Mouse (Mus musculus) gastrocnemius, adult 8-10 months (tissue): ENCODE data around the gene Mei4. TPM values are rescaled to one million over a fixed set of nuclear protein-coding genes. Genes with fewer than 3 reads are reported as not detected.

ENCODE experiments used
- DNase-seq, 2 experiments: peaks; one replicate each; pipeline ENCODE4 v3.0.0; 2022; ENCODE audit warnings: low spot score in 2 of 2
- total RNA-seq, 4 experiments: library from RNA; stranded (reverse); gene quantifications; 2 replicates each; pipeline ENCODE4 v1.2.4; 2022

The Mei4 gene
- total RNA-seq: not detected

- no peak for DNase-seq
Measured at GRCm38 (mm10) chr9:81863181-81863887, at the start of gene Mei4. Gene Mei4 (plus strand): TSS chr9:81863670.

GRCm38 (mm10) chr9:81819715-81820373 lies 43.6 kb upstream of the Mei4 start:
- DNase-seq: no peak

DNA sequence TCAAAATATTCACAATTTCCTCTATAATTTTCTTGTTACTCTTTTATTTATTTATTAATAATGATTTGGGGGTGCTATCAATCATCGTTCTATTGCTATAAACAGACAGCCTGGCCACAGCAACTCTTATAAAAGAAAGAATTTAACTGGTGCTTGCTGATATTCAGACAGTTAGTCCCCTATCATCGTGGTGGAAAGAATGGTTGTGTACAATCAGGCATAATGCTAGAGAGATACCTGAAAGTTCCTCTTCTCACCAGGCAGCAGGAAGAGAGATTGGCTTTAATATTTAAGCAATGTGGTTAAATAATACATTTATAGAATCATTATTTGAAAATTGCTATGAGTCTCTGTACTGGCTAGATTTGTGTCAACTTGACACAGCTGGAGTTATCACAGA lies 35.9 kb upstream of the Mei4 start:
- no peak for DNase-seq

GRCm38 (mm10) chr9:81834056-81834455 lies 29.4 kb upstream of the Mei4 start:
- no peak for DNase-seq

DNA sequence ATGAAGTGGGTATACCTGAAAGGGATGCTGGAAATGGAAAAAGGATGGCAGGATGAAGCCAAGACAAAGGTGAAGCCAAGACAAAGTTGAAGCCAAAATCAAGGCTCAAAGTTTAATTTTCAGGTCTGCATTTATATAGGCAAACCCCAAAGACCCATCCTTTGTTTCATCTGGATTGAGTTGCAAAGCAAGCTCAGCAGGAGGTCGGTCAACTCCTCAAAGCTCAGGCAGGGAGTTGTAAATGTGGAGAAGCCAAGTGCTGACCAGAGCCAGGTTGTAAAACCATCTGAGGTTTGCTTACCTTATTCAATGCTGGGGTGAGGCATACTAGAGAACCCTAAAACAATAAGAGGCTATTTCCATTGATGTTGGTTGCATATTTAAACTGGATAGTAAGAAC lies 4.6 kb upstream of the Mei4 start:
- no peak for DNase-seq

- no peak for DNase-seq
Measured at GRCm38 (mm10) chr9:81863888-81864234, 391 bp downstream of the Mei4 start.

DNA sequence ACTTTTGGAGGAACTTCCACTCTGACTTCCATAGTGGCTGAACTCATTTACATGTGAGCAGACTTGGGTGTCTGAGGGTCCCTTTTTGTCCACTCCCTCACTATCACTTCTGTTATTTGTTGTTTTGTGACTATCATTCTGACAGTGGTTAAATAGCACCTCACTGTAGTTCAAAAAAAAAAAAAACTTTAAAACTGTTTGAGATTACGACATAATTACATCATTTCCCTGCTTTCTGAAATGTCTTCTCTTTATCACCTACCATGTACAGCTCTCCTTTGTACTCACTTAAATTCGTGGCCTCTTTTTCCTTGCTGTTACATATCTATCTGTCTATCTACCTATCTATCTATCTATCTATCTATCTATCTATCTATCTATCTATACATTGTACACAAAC lies 2.6 kb downstream of the Mei4 start:
- no peak for DNase-seq

GRCm38 (mm10) chr9:81921456-81921855 lies 58.0 kb downstream of the Mei4 start:
- DNase-seq: no peak

DNA sequence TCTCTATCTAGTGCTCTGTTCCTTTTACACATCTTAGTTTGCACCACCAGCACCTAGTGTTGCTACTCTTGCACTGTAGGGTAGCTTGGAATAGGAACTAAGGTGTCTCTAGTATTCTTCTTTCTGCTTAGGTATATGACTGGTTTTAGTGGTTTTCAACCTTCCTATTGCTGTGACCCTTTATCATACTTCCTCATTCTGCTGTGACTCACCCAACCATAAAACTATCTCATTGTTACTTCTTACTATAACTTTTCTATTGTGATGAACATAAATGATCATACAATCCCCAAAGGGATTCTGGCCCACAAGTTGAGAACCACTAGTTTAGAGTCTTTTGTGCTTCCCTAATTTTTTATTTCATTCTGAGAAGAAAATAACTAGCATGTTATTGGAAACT lies 61.3 kb downstream of the Mei4 start:
- DNase-seq: no peak

- no peak for DNase-seq
Measured at GRCm38 (mm10) chr9:81940533-81940932, 77.1 kb downstream of the Mei4 start.

- no peak for DNase-seq
Measured at GRCm38 (mm10) chr9:81945624-81946023, 82.2 kb downstream of the Mei4 start.

GRCm38 (mm10) chr9:81956858-81957257 lies 93.4 kb downstream of the Mei4 start:
- no peak for DNase-seq

DNA sequence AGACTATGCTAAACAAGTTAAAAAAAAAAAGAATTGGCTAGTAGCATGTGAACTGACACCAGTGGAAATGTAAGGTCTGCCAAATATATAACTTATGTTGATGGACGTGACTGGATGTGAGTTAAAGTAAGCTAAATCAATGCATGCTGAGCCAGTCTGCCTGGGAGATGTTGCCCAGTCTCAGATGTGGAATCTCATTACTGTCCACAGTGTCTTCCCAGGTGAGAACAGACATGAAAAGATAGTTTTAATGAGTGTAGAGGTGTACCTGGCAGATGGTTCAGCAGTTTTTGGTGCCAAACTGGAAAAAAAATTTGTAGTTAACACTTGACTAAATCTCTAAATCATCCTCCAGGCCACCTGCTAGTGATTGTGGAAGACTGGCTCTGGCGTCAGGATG lies 94.4 kb downstream of the Mei4 start:
- no peak for DNase-seq

- DNase-seq: no peak
Measured at GRCm38 (mm10) chr9:81966765-81967164, 103.3 kb downstream of the Mei4 start.

GRCm38 (mm10) chr9:81968935-81969334 lies 105.5 kb downstream of the Mei4 start:
- DNase-seq: no peak

DNA sequence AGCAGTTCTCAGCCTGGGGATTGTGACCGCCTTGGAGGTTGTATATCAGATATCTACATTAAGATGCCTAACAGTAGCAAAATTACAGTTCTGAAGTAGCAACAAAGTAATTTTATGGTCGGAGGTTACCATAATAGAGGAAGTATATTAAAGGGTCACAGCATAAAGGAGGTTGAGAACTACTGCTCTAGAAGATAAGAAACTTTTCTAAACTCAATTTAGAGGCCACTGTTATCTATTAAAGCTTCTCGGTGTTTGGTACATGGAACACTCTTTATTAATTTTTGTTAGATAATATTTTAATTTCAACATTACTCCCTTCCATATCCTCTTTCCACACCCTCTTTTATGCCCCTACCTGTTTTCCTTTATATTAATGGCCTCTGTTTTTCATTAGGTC lies 119.0 kb downstream of the Mei4 start:
- DNase-seq: no peak

GRCm38 (mm10) chr9:82012991-82013390 lies 149.5 kb downstream of the Mei4 start:
- DNase-seq: no peak

DNA sequence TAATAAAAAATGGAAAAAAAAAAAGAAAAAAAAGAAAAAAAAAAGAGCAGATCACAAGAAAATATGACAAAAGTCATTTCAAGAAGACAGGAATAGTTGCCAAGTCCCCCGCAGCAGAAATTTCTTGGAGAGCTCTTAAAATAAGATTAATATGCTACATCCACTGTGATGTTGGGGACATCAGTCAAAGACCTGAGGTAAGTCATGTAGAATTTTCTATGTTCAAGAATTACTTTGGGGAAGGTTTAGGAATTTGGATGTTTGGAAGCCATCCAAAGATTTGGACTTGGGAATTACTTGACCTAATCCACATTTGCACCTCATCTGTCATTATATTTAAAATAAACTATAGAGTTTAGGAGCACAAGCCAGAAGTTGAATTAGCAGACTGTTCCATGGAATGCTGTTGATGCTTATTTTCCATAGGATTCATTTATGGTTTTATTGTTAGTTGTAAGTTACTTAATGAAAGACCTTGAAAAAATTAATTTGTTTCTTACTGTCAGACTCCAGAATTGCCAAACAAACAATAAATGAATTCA lies 179.1 kb downstream of the Mei4 start:
- no peak for DNase-seq

DNA sequence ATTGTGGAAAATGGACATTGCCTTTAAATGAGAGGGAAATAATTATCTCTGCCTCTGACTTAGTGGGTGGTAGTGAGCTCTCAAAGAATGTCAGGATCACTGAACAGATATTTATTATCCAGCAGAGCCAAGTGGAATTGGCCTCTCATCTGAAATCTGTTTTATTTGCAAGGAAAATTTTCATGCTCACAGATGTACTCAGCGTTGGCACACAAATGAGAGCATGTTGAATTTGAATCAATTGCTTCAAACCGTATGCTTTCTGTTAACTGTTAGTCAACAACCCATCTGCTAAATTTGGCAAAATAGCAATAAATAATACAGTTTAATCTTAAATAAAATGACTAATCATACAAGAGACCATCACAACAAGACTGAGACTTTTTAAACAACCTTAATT lies 181.0 kb downstream of the Mei4 start:
- DNase-seq: no peak

GRCm38 (mm10) chr9:82073832-82074231 lies 210.4 kb downstream of the Mei4 start:
- no peak for DNase-seq

- DNase-seq: no peak
Measured at GRCm38 (mm10) chr9:82075270-82075669, 211.8 kb downstream of the Mei4 start.

- no peak for DNase-seq
Measured at GRCm38 (mm10) chr9:82096409-82096808, 232.9 kb downstream of the Mei4 start.

DNA sequence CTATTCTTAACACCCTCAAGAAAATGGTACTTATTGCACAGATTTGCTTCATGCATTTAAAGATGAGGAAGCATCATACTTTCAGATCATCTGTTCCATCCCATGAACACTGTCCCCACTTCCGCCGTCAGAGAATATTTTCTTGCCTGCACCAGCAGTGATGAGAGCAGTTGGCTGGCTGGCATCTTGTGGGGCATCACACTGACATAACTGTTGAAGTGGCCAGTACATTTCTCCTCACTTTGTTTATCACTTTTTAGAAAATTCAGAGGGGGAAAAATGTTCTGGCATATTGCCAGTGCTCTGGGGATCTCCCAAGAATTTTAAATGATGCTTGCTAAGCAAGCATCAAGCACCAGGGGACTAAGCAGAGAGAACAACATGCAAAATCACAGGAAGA lies 251.4 kb downstream of the Mei4 start:
- no peak for DNase-seq
